Mouse (Mus musculus) spleen, embryonic (tissue): ENCODE measurements around the gene Ufd1.

ENCODE experiments used
- CTCF ChIA-PET: fragments of 350-600 bp; sonication (Branson Sonifier 250); formaldehyde crosslinking; loops from one replicate; lab custom pipeline; 2022; lab: Charles Lee

The Ufd1 gene

GRCm38 (mm10) chr16:18811468-18812384 is at the start of gene Ufd1, which contains the start of gene Cdc45:
Gene Ufd1 (plus strand): TSS chr16:18811779.
Gene Cdc45 (minus strand): TSS chr16:18811987.
- CTCF ChIA-PET: interaction anchor here (1.4 kb wide), 2 partner anchors 13 to 64 kb away, joined by 3 read pairs; no protein-coding TSS in a partner anchor

DNA sequence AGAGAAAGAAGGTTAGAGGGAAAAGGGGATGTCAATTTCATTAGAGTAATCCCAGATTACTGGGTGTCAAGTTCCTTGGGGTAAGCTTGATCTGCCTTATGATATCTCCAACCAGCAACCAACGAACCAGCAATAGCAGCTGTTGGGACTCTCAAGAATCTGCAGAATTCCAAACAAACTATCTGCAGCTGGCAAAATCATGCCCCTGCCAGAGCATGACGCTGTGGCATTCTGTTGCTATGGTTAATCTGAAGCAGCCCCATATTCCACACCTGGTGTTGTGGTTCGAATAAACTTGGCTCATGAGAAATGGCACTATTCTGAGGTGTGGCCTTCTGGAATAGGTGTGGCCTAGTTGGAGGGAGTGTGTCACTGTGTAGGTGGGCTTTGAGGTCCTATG is 48.6 kb upstream of the Ufd1 start:
- CTCF ChIA-PET: no interaction called here

DNA sequence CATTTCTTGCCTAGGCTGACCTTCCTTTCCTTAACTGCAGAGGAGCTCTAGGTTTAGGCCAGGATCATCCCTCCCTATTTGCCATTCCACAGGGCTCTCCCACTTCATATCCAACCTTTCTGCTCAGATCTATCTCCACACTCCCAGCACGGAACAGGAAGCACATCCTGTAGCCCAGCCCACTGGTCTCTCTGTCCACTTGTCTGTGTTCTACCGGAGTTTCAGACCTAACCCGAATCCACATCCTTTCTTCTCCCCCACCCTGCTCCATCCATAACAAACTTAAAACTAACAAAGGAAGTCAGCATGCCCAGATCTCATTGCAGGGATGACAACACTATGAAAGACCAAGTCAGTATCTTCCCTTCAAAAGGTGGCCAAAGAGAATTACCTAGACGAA is 45.2 kb upstream of the Ufd1 start:
- CTCF ChIA-PET: no interaction called here

DNA sequence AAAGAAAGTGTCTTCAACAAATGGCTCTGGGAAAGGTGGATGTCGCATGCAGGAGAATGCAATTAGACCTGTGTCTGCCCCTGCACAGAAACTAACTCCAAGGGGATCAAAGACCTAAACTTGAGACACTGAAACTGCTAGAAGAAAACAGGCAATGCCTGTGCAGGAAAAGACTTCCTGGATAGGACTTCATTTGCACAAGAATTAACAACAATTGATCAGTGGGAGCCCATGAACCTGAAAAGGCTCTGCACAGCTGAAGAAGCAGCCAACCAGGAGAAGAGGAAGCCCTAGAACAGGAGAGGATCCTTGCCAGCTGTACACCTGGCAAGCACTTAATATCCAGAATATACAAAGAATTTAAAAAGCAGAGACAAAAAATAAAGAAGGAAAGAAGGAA is 42.1 kb upstream of the Ufd1 start:
- CTCF ChIA-PET: no interaction called here

- CTCF ChIA-PET: no interaction called here
These were observed 37.6 kb upstream of the Ufd1 start for GRCm38 (mm10) chr16:18773936-18774335.

- CTCF ChIA-PET: no interaction called here
These were observed 35.7 kb upstream of the Ufd1 start for GRCm38 (mm10) chr16:18775621-18776555.

GRCm38 (mm10) chr16:18776556-18777100 is 35.0 kb upstream of the Ufd1 start, which contains the start of gene Cldn5:
Gene Cldn5 (plus strand): TSS chr16:18776847.
- CTCF ChIA-PET: no interaction called here

DNA sequence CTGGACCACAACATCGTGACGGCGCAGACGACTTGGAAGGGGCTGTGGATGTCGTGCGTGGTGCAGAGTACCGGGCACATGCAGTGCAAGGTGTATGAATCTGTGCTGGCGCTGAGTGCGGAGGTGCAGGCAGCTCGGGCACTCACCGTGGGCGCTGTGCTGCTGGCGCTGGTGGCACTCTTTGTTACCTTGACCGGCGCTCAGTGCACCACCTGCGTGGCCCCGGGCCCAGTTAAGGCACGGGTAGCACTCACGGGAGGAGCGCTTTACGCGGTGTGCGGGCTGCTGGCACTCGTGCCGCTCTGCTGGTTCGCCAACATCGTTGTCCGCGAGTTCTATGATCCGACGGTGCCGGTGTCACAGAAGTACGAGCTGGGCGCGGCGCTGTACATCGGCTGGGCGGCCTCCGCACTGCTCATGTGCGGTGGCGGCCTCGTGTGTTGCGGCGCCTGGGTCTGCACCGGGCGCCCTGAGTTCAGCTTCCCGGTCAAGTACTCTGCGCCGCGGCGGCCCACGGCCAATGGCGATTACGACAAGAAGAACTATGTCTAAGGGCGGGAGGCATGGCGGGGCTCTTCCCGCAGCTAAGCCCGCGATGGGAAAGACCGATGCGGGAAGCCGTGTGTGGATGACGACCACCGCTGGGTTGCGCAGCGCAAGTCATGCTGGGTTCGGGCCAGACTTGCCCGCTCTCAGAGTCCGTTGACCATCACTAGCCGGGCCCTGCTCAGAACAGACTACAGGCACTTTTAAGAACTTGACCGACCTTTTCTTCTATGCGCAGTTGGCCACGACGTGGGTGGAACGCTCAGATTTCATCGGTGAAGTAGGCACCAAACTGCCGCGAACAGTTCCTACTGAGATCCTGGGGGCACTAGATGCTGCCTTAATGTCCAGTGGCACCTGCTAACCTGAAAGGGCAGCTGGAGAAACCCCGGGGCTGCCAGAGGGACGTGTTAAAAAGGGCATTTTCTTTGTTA is 34.2 kb upstream of the Ufd1 start:
- CTCF ChIA-PET: no interaction called here

GRCm38 (mm10) chr16:18778461-18778860 is 33.1 kb upstream of the Ufd1 start:
- CTCF ChIA-PET: interaction anchor here (0.6 kb wide), 1 partner anchor 224 kb away, joined by 6 read pairs; no protein-coding TSS in a partner anchor

DNA sequence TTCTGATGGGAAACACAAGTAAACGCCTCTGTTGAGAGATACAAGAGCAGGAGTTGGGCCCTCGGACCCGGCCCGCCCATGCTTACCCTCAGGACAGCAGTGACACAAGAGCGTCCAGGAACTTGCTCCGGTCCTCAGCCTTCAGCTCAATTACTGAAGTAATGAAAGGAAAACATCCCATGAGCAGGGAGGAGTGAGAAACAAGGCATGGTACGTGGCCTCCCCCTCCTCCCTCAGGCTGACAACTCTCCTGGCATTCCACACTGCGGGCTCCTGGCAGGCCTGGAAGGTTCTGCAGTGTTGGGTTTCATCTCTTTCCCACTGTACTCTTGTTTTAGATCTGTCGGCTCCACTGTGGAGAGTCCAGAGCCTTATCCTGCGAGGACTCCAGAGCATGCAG is 29.8 kb upstream of the Ufd1 start:
- CTCF ChIA-PET: no interaction called here

- CTCF ChIA-PET: no interaction called here
These were observed 26.6 kb upstream of the Ufd1 start for GRCm38 (mm10) chr16:18785025-18785424.

DNA sequence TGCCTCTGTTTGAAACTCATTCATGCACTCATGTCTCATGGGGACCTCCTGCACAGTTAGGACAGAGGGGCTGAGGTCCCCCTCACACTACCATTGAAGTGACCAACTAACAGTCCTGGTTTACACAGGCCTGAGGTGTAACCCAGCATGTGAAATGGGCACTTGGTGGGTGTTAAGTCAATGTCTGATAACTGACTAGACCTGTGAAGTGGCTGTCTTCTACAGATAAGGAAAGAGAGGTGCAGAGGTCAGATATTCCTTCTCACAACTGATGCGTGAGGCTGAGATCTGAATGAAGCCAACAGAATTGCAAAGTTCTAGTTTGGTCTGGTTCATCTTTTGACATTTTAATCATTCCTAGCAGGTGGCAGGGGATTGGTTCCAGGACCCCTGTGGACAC is 26.1 kb upstream of the Ufd1 start:
- CTCF ChIA-PET: no interaction called here

GRCm38 (mm10) chr16:18786652-18787051 is 24.9 kb upstream of the Ufd1 start:
- CTCF ChIA-PET: no interaction called here

- CTCF ChIA-PET: no interaction called here
These were observed 22.8 kb upstream of the Ufd1 start for GRCm38 (mm10) chr16:18788627-18789406.

- CTCF ChIA-PET: no interaction called here
These were observed 16.2 kb upstream of the Ufd1 start for GRCm38 (mm10) chr16:18795223-18795899.

- CTCF ChIA-PET: no interaction called here
These were observed 14.9 kb upstream of the Ufd1 start for GRCm38 (mm10) chr16:18796645-18797044.

DNA sequence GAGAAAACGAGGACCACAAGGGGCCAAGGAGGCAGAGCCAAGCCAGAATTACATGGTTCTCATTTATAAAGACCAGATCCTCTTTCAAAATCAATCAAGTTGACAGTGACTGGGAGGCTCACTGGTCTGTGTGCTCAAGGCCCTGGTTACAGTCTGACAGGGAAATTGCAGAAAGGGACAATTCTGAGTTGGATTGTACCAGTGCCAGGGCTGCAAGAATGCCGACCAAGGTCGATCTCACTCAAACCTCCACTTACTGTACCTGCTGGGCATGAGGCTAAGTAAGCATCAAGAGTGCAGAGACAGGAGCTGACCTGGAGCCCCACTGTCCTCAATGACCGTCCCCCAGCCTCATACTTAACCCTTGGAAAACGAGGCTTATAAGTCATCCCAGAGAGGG is 13.4 kb upstream of the Ufd1 start:
- CTCF ChIA-PET: no interaction called here

GRCm38 (mm10) chr16:18798841-18799240 is 12.7 kb upstream of the Ufd1 start:
- CTCF ChIA-PET: no interaction called here

DNA sequence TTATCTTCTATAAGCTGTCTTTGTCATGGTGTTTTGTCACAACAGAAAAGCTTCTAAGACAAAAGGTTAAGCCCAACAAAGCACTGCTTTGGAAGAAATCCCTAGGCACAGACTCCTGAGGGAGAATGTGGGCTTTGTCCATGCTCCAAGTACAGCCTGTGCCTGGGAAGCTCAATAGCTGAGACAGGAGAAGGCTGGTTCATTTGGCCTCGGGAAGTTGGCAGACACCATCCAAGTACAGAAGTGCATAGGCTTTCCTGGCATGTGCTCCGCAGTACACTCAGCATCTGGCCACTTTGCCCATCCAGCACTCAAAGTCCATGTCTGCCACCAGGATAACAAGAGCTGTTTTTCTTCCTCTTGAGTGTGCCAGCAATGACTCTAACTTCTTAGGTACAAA is 5.8 kb upstream of the Ufd1 start:
- CTCF ChIA-PET: no interaction called here
